Mouse (Mus musculus) cerebellum, adult 18-20 months (tissue): ENCODE results near the gene Camk1.
A peak's percentile ranks its signal among the peaks of the same experiment; 100 is the strongest.

ENCODE experiments used
- DNase-seq, 2 experiments: peaks; one replicate each; pipeline ENCODE4 v3.0.0; 2021

Camk1 gene

DNA sequence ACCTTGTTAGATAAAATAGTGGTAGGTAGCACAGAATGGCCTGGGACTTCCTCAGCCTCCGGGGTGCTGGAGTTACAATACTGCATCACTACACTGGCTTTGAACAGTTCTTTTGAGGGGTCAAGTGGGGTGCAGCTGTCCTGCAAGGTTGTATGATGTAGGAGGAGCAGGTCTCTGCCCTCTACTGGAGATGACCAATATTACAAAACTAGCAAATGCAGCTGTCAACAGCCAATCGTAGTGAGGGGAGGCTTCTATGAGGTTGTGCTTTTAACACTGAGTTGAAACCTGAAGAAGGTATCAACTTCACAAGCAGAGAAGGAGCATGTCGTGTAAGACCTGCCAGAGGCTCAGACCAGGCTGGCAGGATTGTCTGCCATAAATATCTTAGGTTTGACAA is 41.5 kb downstream of the Camk1 start:
- DNase-seq: peak in 1 of 2 experiments; percentile 21

DNA sequence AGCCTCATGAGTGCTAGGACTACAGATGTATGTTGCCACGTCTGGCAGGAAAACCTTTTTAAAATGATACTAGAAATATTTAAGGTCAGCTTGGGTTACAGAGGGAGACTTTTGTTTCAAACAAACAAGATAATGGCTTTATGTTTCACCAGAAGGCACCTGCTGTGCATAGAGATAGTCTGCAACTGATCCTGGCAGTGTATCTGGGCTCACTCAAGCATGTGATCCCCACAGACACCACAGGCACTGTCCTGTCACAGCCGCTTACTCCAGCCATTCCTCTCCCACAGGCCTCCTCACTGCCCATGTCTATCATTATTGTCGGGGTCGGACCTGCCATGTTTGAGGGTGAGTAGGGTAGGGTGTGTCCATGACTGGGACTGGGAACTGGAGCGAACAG is 42.4 kb downstream of the Camk1 start:
- no peak for DNase-seq

DNA sequence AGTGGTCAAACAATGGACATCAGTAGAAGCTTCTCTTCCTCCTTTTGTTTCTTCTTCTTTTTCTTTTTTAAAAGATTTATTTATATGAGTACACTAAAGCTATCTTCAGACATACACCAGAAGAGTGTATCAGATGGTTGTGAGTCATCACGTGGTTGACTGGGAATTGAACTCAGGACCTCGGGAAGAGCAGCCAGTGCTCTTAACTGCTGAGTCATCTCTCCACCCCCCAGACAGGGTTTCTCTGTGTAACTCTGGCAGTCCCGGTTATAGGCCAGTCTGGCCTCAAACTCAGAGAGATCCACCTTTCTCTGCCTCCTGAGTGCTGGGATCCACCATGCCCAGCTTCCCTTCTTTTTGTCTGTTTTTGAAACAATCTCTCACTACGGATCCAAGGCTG is 47.1 kb downstream of the Camk1 start:
- no peak for DNase-seq

DNA sequence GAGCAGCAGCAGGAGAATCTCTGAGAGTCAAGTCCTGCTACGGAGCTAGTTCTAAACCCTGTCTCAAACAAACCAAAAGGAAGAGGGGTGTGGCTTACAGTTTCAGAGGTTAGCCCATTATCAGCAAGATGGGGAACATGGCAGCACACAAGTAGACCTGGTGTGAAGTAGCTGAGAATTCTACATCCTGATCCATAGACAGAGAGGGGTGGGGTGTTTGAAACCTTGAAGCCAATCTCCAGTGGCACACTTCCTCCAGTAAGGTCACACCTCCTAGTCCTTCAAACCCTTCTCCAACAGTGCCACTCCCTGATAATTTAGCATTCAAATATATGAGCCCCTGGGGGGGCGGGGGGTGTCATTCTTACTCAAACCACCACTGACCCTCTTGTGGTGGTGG is 47.7 kb downstream of the Camk1 start:
- DNase-seq: no peak

DNA sequence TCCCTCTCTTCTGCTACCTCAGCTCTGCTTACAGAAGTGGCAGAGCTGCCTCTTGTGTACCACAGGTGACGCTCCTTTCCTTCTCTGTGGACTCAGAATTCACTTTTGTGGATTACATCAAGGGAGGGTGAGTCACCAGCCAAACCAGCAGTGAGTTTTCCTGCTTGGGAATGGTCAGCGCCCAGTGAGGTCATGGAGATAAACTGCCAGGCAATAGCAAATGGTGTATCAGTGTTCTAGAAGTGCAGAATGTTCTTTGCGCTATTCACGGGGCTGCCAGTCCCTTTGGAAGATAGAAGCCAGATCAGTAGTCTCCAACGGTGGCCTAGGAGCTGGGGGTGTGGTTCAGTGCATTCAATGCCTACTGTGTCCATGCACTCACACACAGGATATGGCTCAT is 50.8 kb downstream of the Camk1 start:
- DNase-seq: no peak

DNA sequence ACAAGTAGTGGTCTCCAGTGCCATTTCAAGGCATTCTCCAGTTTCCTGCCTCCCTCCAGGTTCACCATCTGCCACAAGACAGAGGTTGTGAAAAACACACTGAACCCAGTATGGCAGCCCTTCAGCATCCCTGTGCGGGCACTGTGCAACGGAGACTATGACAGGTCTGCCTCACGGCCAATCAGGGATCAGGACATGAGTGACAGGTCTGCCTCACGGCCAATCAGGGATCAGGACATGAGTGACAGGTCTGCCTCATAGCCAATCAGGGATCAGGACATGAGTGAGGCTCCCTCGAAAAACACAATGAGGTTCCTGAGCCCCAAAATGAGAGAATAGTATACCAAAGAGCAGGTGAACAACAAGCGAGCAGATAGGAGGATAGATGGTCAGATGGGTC is 53.4 kb downstream of the Camk1 start:
- DNase-seq: no peak

DNA sequence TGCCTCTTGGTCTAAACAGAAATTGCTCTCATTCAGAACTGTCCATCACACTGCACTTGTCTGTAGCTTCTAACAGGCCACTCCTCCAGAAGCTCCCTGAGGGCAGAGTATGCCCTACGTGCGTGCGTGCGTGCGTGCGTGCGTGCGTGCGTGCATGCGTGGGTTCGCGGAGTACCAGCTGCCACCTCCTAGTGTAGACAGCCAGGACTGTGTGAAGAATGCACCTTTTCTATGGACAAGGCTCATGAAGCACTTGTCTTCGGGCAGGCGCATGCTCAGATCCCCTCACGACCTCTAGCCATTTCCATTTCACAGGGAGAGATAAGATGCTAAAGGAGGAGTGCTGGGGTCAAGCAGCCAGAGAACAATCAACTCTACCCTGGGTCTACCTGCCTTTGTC is 54.4 kb downstream of the Camk1 start:
- DNase-seq: no peak

DNA sequence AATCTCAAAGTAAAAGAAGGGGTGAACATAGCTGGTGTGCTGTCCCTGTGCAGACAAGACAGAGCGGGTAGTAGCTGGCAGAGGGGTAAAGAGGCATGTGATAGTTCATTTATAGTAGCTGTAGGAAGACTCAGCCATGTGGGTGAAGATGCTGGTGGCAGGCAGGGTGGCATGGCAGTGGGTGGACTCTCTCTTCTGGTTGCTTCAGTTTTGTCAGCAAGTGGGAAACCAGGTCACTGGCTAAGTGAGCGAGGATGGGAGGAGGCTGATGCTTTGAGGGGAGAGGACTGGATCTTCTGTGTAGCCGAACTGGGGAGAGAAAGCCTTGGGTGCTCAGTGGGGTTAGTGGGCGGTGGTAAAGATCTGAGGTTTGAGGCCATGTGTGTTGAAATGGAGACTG is 56.5 kb downstream of the Camk1 start:
- no peak for DNase-seq

DNA sequence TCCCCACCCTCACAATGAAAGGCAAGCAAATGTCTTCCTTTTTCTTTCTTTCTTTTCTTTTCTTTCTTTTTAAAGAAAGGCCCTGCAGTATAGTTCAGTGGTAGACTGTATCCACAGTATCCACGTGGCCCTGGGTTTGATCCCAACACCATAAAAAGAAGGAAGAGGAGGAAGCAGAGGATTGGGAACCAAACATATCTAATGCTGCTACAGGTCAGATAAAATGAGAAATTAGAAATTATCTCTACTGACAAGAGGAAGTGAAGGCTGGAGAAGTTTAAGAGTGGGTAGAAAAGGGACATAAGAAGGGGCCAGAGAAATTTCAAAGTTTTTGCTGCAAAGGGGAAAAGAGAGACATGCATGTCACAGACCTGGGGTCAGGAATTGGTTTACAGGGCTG is 57.5 kb downstream of the Camk1 start:
- no peak for DNase-seq

DNA sequence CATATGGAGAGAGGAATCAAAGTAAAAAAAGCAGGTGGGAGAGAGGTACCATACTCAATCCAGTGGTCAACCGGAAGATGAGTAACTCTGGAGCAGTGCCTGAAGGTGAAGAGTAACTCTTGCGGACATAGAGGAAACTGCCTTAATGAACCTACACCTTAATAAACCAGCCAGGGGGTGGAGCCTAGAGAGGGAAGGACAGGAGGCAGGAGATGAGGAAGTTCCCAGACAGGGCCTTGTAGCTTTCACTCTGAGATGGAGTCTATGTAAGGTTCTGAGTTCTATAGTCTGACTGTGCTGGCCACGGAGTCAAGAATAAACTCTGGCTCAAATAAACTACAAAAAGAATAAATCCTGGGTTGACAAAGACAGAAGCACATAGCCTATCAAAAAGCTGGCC is 58.9 kb downstream of the Camk1 start:
- no peak for DNase-seq
